In genomic region chr12:27363840-27364640, GRCm38 (mm10) we compare ENCODE assay signal across 17 mouse cellular contexts. TPM values are rescaled to one million over a fixed set of nuclear protein-coding genes. Genes with fewer than 3 reads are reported as not detected.
DNase-seq lines count a peak whose midpoint lies in the region; ATAC-seq lines count a peak whose summit lies in the region.
"Had no signal": no experiment of that assay in that cellular context is flagged by ENCODE, and none has a peak within 500 bp of the region (broad histone marks: within the 10 kb centered on the region; RNA-seq: fewer than 3 reads in every experiment).

No protein-coding gene starts in this region.

- no peaks in the 10 kb centered on the region for H3K27me3 ChIP-seq in forebrain, embryonic 12.5 days
- no peaks in the 10 kb centered on the region for H3K27me3 ChIP-seq in forebrain, embryonic 10.5 days (ENCODE audit: poor library complexity, severe bottlenecking)
- H3K27me3 ChIP-seq in midbrain, embryonic 15.5 days (replicated peaks), result no peaks in the 10 kb centered on the region
- H3K27me3 ChIP-seq in kidney, embryonic 16.5 days (ENCODE audit: insufficient read depth, low read length), result no peaks in the 10 kb centered on the region

- no peak for DNase-seq in forebrain, embryonic 10.5 days (ENCODE audit: extremely low spot score, low spot score)
- DNase-seq in right cerebral cortex, postnatal 10 days (ENCODE audit: low spot score in 2 of 2), result peak; percentile 30 to 50
- DNase-seq in right cerebral cortex, postnatal 25 days, result no peak
- no peak for DNase-seq in frontal cortex, postnatal 10 days (ENCODE audit: low spot score in 2 of 2)
- no peak for DNase-seq in c-Kit-positive CD71-positive TER-119-positive erythroid progenitor cells, embryonic 14.5 days (ENCODE audit: low spot score)
- DNase-seq: adrenal gland, postnatal 25 days; cerebellum, postnatal 25 days; heart, postnatal 10 days; kidney, postnatal 10 days; lung, embryonic 14.5 days; thymus, postnatal 14 days had no signal

- peak overlapping the region; percentile 10; the same call in 1 of the 2 replicates for H3K4me2 ChIP-seq in forebrain, embryonic 12.5 days
- peak overlapping the region; percentile 24 for H3K4me2 ChIP-seq in midbrain, embryonic 15.5 days
- no peak overlapping the region for H3K4me2 ChIP-seq in kidney, embryonic 16.5 days (replicated peaks; ENCODE audit: low read depth, low read length)
- H3K4me2 ChIP-seq: liver, embryonic 11.5 days; lung, embryonic 14.5 days had no signal

- 0 out of 2 replicates have a peak, but pooled peaks cover 2% of the 10 kb centered on the region for H3K4me1 ChIP-seq in forebrain, embryonic 12.5 days
- peaks cover 4% of the 10 kb centered on the region; the same call in 1 of the 2 replicates for H3K4me1 ChIP-seq in forebrain, embryonic 10.5 days
- H3K4me1 ChIP-seq in midbrain, embryonic 15.5 days, result 0 out of 2 replicates have a peak, but pooled peaks cover 7% of the 10 kb centered on the region
- H3K4me1 ChIP-seq in kidney, embryonic 16.5 days (ENCODE audit: insufficient read depth, low read length), result no peaks in the 10 kb centered on the region; the same call in 1 of the 2 replicates

- H3K36me3 ChIP-seq in forebrain, embryonic 12.5 days (replicated peaks), result no peaks in the 10 kb centered on the region
- H3K36me3 ChIP-seq in forebrain, embryonic 10.5 days (replicated peaks), result no peaks in the 10 kb centered on the region
- H3K36me3 ChIP-seq in midbrain, embryonic 15.5 days (replicated peaks), result no peaks in the 10 kb centered on the region
- H3K36me3 ChIP-seq in kidney, embryonic 16.5 days (ENCODE audit: insufficient read depth, low read length), result no peaks in the 10 kb centered on the region

- no peak overlapping the region for H3K9ac ChIP-seq in forebrain, embryonic 12.5 days
- no peak overlapping the region for H3K9ac ChIP-seq in midbrain, embryonic 15.5 days
- H3K9ac ChIP-seq in kidney, embryonic 16.5 days (replicated peaks; ENCODE audit: low read length), result no peak overlapping the region
- H3K9ac ChIP-seq: lung, embryonic 14.5 days had no signal

- 0 out of 2 replicates have a peak, but pooled peaks have one; percentile 33 for ATAC-seq in forebrain, embryonic 12.5 days (ENCODE audit: low FRiP score)
- peak; percentile 60 for ATAC-seq in midbrain, embryonic 15.5 days (replicated peaks)
- no peak for ATAC-seq in kidney, embryonic 16.5 days (ENCODE audit: low FRiP score, low TSS enrichment)

- no peaks in the 10 kb centered on the region for H3K9me3 ChIP-seq in forebrain, embryonic 12.5 days
- no peaks in the 10 kb centered on the region for H3K9me3 ChIP-seq in forebrain, embryonic 10.5 days
- no peaks in the 10 kb centered on the region for H3K9me3 ChIP-seq in midbrain, embryonic 15.5 days
- no peaks in the 10 kb centered on the region for H3K9me3 ChIP-seq in kidney, embryonic 16.5 days (ENCODE audit: low read length)

- H3K4me3 ChIP-seq in forebrain, embryonic 12.5 days (replicated peaks), result no peak overlapping the region
- no peak overlapping the region for H3K4me3 ChIP-seq in forebrain, embryonic 10.5 days
- H3K4me3 ChIP-seq in midbrain, embryonic 15.5 days, result no peak overlapping the region
- H3K4me3 ChIP-seq in kidney, embryonic 16.5 days (ENCODE audit: low read length), result no peak overlapping the region
- H3K4me3 ChIP-seq: myocyte had no signal

- 48% methylated on average over 16 of the region's 16 CpGs for WGBS in forebrain, embryonic 12.5 days
- WGBS in forebrain, embryonic 10.5 days, result 91% methylated on average over 16 of the region's 16 CpGs
- WGBS in midbrain, embryonic 15.5 days, result 38% methylated on average over 16 of the region's 16 CpGs
- WGBS in kidney, embryonic 16.5 days, result 80% methylated on average over 16 of the region's 16 CpGs

- H3K27ac ChIP-seq in forebrain, embryonic 12.5 days, result no peak overlapping the region
- no peak overlapping the region for H3K27ac ChIP-seq in forebrain, embryonic 10.5 days
- peak overlapping the region; percentile 38; the same call in 1 of the 2 replicates for H3K27ac ChIP-seq in midbrain, embryonic 15.5 days
- H3K27ac ChIP-seq in kidney, embryonic 16.5 days (ENCODE audit: low read length), result no peak overlapping the region
- H3K27ac ChIP-seq: stomach, postnatal 0 days had no signal

RNA-seq across cellular contexts. Expression of gene Sox11, which starts 21.7 kb away (rescaled TPM):
- polyA plus RNA-seq in forebrain, embryonic 12.5 days (2016; fragmentation: Nextera tagmentation; extraction: Ambion mirVana), result 701 and 760 TPM in 2 replicates
- 256 and 262 TPM in 2 replicates for polyA plus RNA-seq in forebrain, embryonic 10.5 days (2016; fragmentation: Nextera tagmentation; extraction: Ambion mirVana)
- polyA plus RNA-seq in midbrain, embryonic 15.5 days (2015; fragmentation: Nextera tagmentation; extraction: Ambion mirVana), result 467 and 470 TPM in 2 replicates
- 60.2 and 68.5 TPM in 2 replicates for polyA plus RNA-seq in kidney, embryonic 16.5 days (2015; fragmentation: Nextera tagmentation; extraction: Ambion mirVana)

Comparison
In these comparisons a context has a peak if more than half of its experiments do, and no peak if none do; other contexts are left out.
1. DNase-seq: peak in right cerebral cortex, postnatal 10 days (2 of 2); none in forebrain, embryonic 10.5 days (single experiment), right cerebral cortex, postnatal 25 days (single experiment), frontal cortex, postnatal 10 days (0 of 2) and c-Kit-positive CD71-positive TER-119-positive erythroid progenitor cells, embryonic 14.5 days (single experiment).